Mouse (Mus musculus): ENCODE data around the gene Cenpu. TPM values are rescaled to one million over a fixed set of nuclear protein-coding genes. Genes with fewer than 3 reads are reported as not detected.
"Not testable (repeated sequence)": the region's sequence is repeated elsewhere in the genome, so short reads cannot be mapped to it uniquely, and the experiment has no call there.

Gene Cenpu
- total RNA-seq, 2 experiments from 2014 or later: 3.0 to 3.1 TPM

DNA sequence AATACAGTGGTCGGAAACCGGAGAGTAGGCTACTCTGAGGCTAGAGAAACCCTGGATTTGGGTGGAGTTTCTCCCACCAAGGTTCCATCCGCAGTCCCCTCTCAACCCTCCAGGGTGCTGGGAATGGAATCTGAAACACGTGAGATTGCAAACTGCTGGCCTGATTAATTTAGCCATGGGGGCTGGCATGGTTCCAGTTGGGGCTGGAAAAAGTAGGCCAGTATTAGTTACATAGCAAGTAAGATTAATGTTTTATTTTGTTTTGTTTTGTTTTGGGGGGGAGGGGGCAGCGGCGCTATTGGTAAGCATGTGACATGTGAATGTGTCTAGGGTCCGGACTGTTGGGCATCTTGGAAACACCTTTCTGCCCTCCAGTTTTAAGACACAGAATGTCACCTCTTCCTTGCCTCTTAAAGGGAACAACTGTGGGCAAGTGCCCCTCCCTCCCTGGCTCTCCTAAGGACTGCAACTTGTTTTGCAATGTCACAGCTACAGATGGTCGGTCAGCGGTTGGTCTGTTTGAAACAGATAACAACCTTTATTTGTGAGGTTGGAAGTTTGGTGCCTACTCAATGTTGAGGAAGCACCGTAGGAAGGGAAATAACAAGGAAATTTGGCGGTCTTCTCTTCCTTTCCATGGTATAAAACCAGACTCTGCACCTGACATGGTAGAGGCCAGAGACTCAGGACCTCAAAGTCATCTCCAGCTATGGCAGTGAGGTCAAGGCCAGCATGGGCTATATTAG, 5.2 kb upstream of the Cenpu start:
- intact Hi-C loops (cut with DNase I): loop anchor here (1.0 to 5.0 kb wide), 3 partner anchors 149 to 304 kb away; no protein-coding TSS in a partner anchor
- no peak for DNase-seq (ENCODE audit: low spot score in 2 of 2)

DNA sequence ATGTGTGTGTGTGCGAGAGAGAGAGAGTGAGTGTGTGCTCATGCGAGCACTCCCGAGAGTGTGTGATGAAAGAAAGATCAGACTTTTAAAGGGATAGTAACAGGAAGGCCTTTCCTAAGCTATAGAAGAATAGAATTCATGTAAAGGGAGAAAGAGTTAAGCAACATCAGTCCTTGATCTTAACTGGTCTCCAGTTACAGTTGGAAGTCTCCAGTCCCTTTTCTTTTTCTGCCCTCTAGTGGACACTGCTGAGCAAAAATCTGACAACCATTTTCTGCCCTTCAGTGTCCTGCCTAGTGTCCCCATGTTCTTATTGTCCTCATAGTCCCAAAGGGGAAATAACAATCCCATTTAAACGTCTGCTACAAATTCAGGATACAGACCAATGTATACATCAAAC, 4.6 kb upstream of the Cenpu start:
- DNase-seq (ENCODE audit: low spot score in 2 of 2): no peak
- intact Hi-C loops (cut with DNase I): loop anchor here (1.0 to 5.0 kb wide), 3 partner anchors 150 to 305 kb away; no protein-coding TSS in a partner anchor

DNA sequence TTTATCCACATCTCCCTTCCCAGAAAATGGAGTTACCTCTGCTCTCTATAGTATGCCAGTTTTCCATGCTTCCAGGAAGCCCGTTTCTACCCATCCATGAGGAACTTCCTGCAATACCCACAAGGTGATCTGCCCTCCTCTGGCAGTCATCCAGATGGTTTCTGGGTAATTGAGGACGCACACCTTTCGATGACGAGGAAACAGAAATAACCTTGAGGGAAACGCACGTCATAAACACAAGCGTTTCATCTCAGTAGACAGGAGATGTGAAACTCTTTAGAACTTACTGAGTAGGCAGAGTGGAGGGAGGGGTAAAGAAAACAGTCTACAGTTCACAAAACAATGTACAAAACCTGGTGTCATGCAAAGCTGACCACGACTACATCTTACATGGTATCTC, 1.8 kb upstream of the Cenpu start:
- intact Hi-C loops (cut with DNase I): loop anchor here (5.0 to 10.0 kb wide), 2 partner anchors 67 to 405 kb away; partner anchors contain the start of genes Casp3 and Primpol
- DNase-seq (ENCODE audit: low spot score in 2 of 2): no peak

DNA sequence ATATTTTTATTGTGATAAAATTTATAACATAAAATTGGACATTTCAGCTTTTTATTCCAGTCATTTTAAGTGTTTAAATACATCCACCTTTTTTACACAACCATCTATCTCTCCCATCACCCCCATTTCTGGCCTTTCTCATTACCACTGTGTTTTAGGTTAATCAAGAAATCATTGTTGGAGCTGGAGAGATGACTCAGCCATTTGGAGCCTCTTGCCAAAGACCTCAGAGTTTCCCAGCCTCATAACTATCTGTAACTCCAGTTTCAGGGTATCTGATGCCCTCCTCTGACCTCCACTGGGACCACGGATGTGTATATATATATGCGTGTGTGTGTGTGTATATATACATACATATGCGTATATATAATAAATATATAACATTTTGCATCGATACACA, 799 bp upstream of the Cenpu start:
- intact Hi-C loops (cut with DNase I): loop anchor here (5.0 to 10.0 kb wide), 2 partner anchors 66 to 404 kb away; partner anchors contain the start of genes Casp3 and Primpol

DNA sequence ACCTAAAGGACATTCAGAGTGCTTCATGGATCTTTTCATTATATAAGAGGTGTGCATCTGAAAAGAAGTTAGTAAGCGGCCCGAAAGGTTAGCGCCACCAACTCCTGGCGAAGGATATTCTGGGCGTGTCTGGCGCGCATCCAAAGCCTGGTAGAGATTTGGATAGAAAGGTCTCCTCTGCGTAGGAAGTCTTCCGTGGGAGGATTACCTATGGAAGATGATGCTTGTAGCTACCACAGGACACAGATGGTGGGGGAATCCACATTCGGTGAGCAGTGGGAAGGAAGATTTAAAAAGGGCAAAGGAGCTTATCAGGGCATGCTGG, 575 bp downstream of the Cenpu start:
- intact Hi-C loops (cut with DNase I): loop anchor here (5.0 to 10.0 kb wide), 2 partner anchors 65 to 402 kb away; partner anchors contain the start of genes Casp3 and Primpol

More for the DNA sequence above, 799 bp upstream of the Cenpu start:
- no peak for DNase-seq (ENCODE audit: low spot score in 2 of 2)

DNA sequence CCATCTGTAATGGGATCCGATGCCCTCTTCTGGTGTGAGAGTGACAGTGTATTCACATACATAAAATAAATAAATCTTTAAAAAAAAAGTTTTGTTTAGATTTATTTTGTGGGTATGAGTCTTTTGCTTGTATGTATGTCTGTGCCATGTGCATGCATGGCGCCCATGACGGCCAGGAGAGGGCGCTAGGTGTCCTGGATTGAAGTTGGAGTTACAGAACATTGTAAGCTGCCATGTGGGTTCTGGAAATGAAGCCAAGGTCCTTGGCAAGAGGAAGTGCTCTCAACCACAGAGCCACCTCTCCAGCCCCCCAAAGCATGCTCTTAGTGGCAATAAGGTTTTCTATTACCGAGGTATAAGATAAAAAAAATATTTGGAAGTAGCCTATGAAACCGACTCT, 7.6 kb downstream of the Cenpu start:
- DNase-seq (ENCODE audit: low spot score in 2 of 2): no peak
- intact Hi-C loops (cut with DNase I): loop anchor here (10.0 kb wide), 1 partner anchor 395 kb away; no protein-coding TSS in a partner anchor

More for the DNA sequence above, 575 bp downstream of the Cenpu start:
- DNase-seq (ENCODE audit: low spot score in 2 of 2): no peak

DNA sequence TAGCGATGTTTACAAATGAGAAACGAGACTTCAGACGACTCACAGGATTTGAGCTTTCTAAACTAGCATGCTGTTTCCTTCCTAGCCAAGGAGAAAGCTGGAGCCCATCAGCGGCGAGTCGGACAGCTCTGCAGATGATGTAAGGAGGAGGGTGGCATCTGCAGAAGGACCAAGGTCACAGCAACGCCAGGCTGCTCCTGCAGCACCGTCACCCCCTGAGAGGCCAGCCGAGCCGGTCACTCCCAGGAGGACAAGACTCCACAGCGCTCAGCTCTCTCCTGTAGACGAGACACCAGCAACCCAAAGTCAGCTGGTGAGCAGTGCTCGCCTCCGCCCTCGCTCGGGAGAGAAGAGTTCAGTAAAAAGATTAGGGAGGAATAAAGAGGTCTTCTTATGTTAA, 10.5 kb downstream of the Cenpu start:
- intact Hi-C loops (cut with DNase I): no loop called here
- no peak for DNase-seq (ENCODE audit: low spot score in 2 of 2)

DNA sequence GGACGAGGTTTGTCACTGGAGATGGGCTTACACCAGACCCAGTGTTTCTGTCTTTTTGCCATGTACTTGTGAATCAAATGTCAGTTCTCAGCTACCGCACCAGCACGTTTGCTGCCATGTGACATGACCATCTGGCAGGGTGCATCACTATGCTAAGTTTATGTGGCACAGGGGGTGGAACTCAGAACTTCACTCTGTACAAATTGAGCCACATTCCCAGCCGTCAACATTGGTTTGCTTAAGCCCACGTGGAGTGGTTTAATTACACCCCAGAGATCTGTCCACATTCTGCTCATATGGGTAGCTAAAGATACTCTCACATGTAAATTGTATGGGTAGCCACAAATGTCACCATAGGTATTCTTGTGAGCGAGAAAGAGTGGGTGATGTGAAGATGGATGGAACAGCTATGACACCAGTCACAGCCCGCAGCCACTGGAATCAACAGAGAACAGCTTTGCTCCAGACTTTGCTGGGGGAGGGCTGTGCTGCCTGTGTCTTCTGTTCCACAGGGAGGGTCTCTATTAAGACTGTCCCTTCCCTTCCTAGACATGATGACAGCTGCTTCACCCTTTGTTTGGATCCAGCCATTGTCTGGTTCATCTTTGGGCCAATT, 15.2 kb downstream of the Cenpu start:
- DNase-seq (ENCODE audit: low spot score in 2 of 2): peak; percentile 84 to 85
- intact Hi-C loops (cut with DNase I): loop anchor here (2.0 kb wide), 1 partner anchor 50 kb away; the partner anchor contains the start of genes Casp3 and Primpol

DNA sequence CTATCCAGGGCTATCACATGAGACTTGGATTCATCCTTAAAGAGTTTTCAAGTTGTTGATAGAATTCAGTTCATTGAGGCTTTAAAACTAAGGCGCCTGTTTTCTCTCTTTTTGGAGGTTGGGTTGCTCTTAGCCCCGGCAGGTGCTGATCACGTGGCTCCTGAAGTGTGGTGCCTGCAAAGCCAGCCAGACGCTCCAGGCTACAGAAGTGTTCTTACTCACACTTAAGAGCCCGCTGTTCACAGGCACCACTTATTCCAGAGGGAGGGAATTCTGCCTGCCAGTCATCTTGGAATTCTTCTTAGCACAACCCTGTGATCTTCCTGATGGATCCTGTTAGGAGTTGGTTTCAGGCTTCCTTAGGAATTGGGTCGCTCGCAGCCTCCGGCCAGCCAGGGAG, 16.1 kb downstream of the Cenpu start:
- DNase-seq (ENCODE audit: low spot score in 2 of 2): peak; percentile 30 to 35
- intact Hi-C loops (cut with DNase I): loop anchor here (2.0 kb wide), 1 partner anchor 49 kb away; the partner anchor contains the start of genes Casp3 and Primpol

DNA sequence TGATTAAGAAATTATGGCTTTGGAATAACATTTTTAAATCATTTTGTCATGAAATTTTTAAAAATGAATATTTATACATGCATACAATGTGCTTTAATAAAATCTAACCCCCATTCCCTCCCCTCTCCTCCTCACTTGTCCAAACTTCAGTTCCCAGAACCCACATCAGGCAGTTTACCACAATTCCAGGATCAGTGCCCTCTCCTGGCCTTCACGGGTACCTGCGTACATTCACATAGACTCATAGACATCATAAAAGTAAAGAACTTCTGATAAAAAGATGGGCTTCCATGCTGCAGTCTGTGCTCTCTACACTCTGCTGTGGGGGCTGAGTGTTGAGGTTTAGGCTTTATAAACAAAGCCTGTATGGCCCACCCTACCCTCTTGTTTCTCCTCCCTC, 17.1 kb downstream of the Cenpu start:
- DNase-seq (ENCODE audit: low spot score in 2 of 2): no peak

DNA sequence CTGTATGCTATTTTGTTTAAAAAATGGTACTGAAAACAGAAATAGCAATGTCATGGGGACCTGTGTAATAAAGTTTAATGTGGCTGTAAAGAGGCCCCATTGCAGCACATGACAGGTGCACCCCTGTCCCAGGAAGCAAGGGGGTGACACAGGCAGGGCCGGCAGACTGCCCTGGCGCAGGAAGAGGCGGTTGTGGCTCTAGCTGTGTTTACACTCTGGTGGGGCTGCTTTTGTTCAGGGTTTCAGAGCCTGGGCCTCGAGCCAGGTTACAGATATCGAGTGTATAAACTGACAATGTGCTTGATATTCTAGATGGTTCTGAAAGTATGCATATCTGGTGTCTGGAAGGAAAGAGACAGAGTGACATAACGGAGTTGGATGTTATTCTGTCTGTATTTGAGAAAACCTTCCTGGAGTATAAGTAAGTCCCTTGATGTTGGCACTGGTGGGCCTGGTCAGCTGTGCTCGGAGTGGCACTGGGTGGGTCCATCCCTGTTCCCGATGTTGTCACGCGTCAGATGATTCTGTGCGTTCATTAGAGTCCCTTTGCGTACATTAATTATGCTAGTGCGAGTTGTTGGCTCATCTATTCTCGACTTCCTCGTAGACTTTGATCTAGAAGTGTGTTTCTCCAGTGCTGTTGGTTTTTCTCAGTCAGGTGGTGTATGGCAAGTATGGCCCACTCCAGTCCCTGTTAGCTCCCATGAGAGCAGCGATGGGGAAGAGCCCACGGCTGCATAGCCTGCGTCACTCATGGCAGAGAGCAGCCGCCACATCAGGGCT, 18.0 kb downstream of the Cenpu start:
- intact Hi-C loops (cut with DNase I): no loop called here
- no peak for DNase-seq (ENCODE audit: low spot score in 2 of 2)

More for the DNA sequence above, 17.1 kb downstream of the Cenpu start:
- intact Hi-C loops (cut with DNase I): no loop called here

DNA sequence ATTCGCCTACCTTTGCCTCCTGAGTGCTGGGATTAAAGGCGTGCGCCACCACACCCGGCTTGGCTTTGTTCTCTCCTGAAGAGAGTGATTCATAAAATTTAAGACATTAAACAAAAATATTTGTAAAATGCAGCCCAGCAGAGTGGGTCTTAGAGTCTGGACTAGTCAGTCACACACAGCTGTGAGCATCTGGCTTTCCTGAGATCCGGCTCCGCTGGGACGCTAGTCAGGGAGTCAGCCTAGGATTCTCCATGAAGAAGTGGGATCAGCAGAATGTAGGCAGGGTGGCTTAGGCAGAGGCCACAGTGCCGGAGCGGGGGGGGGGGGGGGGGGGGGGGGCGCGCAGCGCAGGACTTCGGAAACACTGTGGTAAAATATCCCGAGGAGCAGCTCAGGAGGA, 18.8 kb downstream of the Cenpu start:
- DNase-seq (ENCODE audit: low spot score in 2 of 2): no peak
- intact Hi-C loops (cut with DNase I): no loop called here

DNA sequence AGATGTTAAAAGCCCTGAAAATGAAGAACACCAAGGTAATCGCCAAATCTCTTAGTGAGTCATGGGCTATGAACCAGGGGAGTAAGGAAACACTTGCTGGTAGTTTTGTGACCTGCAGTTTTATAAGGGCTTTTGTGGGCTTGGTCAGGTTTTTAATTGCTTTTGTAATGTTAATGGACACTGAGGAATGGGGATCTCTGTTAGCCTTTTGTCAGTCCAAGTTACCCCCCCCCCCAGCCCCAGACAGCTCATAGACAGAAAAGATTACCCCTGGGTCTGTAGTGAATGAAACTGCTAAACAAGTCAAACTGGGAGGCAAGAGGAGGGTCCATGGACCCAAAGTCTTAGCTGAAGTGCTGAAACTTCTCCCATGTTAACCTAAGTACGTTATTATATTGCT, 21.6 kb downstream of the Cenpu start:
- intact Hi-C loops (cut with DNase I): no loop called here
- no peak for DNase-seq (ENCODE audit: low spot score in 2 of 2)

DNA sequence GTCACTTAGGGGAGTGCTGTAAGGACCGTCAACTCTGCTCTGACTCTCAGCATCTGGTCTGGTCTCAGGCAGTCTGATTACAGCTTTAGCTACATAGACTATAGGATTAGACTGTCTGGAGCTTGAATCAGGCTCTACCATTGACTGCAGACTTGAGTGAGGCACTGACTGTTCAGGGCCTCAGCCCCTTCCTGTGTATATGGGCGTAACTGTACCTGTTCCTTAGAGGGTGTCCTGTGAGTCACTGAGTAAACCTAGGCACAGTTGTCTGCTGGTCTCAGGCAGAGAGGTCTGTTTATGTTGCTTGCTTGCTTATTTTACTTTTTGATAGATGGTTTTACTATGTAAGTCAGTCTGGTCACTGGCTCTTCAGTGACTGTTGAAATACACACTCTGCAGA, 22.1 kb downstream of the Cenpu start:
- intact Hi-C loops (cut with DNase I): no loop called here
- no peak for DNase-seq (ENCODE audit: low spot score in 2 of 2)

DNA sequence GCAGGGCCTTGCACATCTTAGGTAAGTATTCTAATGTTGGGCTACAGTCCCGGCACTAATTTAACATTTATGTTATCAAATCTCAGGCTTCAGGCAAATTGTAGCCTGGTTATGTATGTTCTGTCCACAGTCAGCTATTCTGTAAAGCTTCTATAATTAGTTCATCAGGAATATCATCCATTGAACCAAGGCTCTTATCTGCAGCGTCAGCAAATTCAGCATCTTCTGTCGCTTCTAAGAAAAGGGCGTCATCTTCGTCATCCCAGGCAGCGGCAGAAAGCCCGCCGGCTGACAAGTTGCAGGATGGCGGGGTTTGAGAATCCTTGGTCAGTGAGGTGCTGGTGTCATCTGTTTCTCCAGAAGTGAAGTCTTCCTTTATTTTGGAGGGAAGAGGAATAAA, 27.0 kb downstream of the Cenpu start:
- no peak for DNase-seq (ENCODE audit: low spot score in 2 of 2)
- intact Hi-C loops (cut with DNase I): no loop called here

DNA sequence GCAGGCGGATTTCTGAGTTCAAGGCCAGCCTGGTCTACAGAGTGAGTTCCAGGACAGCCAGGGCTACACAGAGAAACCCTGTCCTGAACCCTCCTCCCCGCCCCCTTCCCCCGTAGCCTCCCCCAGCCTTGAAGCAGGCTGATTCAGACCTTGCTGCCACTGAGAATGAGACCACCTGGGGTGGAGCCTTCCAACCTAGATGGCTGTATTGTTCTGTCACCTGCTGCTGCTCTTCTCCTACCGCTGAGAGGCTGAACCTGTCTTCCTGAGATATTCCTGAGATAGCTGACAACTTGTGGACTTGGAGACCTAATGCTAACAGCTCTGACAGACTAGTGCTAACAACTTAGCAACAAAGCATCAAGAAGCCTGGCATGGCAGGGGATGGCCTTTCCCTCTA, 32.5 kb downstream of the Cenpu start:
- DNase-seq (ENCODE audit: low spot score in 2 of 2); intact Hi-C loops (cut with DNase I): not testable (repeated sequence)

DNA sequence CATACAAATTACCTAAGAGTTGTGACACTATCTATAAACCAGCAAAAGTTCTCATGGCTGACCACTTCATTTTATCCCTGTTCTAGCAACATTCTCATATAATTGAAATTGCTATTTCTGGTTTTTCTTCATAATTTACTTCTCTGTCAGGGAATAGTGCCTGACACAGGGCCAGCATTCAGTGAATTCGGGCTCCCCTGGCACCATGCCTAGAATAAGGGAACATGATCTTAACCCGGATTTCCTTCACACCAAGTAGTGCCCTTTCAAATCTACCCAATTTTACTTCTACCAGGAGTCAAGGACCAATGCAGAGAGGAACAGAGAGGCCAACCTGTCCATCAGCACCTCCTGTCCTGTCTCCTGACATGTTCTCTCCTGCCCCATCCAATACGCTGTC, 33.7 kb downstream of the Cenpu start:
- no peak for DNase-seq (ENCODE audit: low spot score in 2 of 2)
- intact Hi-C loops (cut with DNase I): no loop called here

DNA sequence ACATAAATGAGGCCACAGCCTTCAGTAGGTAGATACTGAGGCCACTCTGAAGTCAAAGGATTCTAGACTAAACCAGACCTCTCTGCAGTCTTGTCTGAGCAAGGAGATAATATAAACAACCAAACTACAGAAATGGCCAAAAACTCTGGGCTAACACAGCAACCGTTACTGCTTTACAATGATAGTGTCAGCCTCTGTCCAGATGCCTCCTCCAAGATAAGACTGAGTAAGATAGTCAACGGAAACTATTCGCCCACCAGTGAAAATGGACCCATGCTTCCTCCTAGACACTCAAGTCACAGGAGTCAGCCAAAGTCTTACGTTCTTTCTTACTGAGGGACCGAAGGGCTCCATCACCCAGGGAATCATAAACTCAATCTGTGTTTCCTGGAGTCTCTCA, 36.1 kb downstream of the Cenpu start:
- intact Hi-C loops (cut with DNase I): no loop called here
- DNase-seq (ENCODE audit: low spot score in 2 of 2): no peak

DNA sequence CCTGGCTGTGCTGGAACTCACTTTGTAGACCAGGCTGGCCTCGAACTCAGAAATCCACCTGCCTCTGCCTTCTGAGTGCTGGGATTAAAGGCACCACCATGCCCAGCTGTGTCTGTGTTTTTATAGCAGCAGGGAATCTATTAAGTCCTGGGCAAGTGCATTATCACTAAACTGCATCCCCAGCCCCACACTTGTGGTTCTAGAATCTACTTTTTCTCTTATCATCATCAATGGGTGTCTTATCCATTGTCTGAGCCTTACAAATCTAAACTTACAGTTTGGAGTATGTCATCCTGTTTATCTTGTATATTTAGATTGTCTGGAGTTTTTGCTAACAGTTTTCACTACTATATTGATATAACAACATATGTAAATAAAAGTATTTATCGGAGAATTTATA, 36.8 kb downstream of the Cenpu start:
- DNase-seq (ENCODE audit: low spot score in 2 of 2): no peak
- intact Hi-C loops (cut with DNase I): no loop called here

DNA sequence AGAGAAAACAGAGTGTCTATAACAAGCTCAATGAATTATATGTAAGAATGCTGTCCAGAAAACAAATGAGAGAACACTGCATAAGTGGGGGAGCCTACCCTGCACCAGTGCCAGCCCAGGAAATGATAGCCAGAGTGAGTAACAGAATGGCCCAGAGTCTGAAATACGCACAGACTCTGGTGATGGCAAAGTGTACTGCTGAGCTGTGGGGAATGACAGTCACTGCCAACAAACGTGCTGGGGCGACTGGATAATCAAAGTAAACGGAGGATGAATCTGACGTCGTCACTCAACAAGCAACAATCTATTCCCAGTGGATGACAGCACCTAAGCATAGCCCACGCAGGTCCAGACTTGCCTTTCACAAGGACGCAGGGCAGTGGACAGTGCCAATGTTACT, 41.2 kb downstream of the Cenpu start:
- DNase-seq (ENCODE audit: low spot score in 2 of 2): no peak
- intact Hi-C loops (cut with DNase I): no loop called here
